Mouse (Mus musculus) spleen, adult 12 weeks (tissue): ENCODE measurements around the gene Gm9268.
"Not testable (repeated sequence)": the region's sequence is repeated elsewhere in the genome, so short reads cannot be mapped to it uniquely, and the experiment has no call there.

ENCODE experiments used
- DNase-seq: peaks from one replicate; pipeline ENCODE4 v3.0.0; 2022; ENCODE audit warnings: low spot score

Gm9268 gene

DNA sequence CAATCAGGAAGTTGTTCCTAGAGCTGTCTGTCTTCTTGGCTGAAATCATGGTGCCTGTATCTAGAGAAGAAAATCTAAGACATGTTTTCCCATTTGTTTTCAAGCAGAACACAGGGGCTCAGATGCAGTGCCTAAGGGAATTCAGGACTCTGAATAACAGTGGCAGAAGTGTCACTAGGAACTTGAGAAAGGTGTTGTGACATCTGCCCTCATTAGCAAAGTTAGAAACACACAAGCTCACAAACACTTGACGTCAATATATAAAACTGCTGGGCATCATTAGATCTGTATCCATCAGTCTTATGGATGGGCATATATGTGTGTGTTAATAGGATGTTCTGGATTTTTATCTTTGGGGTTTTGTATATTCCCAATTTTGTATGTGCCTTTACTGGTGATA, at the start of gene Gm9268:
Gm9268 (plus strand) TSS at position 301 of the 400 bp plus-strand sequence.
- DNase-seq: not testable (repeated sequence)

DNA sequence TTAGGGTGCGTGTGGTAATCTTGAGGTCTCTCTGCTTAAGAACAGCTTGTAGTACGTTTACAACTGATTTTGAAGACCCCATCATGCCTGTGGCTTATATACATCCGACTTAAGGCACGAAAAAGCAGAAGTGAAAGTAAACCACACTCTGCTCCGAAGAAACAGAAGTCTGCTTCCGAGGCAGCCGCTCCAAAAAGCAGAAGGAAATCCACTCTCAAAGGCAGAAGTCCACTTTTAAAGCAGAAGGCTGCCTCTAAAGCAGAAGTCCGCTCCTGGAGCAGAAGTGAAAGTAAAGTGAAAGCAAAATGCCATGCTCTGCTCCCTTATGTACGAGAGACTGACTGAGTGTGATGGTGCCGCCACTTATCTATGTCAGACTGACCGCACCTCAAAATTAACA, 38.5 kb upstream of the Gm9268 start:
- no peak for DNase-seq

DNA sequence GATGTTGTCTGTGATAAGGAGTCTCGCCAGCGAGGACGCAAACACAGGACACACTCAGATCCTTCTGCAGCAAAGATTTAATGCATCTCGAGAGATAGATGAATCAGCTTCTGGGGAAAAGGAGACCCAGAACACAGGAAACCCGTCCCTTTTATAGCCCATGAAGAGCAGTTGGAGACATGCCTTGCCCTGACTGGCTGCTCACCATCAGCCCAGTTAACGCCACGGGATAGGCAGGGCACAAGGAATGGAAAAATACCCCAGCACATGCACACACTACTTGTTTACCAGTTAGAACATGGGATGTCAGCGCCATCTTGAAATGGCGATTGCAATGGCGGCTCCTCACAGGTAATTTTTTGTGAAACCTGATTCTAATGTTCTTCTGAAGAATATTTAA, 37.8 kb upstream of the Gm9268 start:
- DNase-seq: no peak

DNA sequence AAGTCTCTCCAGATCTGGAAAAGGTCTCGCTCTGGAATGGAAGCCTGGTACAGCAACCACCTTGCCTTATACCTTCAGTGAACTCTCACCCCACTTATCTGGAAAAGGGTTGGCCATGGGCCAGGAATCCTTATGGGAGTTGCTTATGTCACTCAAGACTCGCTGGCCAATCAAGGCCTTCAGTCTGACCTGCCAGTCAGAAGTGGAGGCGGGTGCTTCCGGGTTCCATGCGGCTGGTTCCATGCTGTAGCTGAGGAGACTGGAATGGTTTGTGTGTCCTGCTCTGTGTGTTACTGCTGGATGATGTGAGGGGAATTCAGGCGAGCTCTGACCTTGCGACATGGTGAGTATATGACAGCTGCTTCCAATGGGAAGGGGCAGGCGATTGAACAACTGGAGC, 59.3 kb downstream of the Gm9268 start:
- no peak for DNase-seq
